Mouse (Mus musculus): ENCODE measurements at regions not wholly inside any gene's neighbourhood (a gene's known extent, or its start where the extent isn't known, plus 50 kb on each side); places are given as distances from the start of the nearest gene placed in this dataset.

- no peak for TF ChIP-seq CTCF (IDR thresholded peaks at IDR 0.05)
- TF ChIP-seq EP300 (IDR thresholded peaks at IDR 0.05), result no peak
Observed at GRCm38 (mm10) chr5:91739433-91740158, 222.2 kb downstream of the Parm1 start.

Data from lung, postnatal 0 days (tissue).